Mouse (Mus musculus): ENCODE data around the gene Cacna1c.

DNA sequence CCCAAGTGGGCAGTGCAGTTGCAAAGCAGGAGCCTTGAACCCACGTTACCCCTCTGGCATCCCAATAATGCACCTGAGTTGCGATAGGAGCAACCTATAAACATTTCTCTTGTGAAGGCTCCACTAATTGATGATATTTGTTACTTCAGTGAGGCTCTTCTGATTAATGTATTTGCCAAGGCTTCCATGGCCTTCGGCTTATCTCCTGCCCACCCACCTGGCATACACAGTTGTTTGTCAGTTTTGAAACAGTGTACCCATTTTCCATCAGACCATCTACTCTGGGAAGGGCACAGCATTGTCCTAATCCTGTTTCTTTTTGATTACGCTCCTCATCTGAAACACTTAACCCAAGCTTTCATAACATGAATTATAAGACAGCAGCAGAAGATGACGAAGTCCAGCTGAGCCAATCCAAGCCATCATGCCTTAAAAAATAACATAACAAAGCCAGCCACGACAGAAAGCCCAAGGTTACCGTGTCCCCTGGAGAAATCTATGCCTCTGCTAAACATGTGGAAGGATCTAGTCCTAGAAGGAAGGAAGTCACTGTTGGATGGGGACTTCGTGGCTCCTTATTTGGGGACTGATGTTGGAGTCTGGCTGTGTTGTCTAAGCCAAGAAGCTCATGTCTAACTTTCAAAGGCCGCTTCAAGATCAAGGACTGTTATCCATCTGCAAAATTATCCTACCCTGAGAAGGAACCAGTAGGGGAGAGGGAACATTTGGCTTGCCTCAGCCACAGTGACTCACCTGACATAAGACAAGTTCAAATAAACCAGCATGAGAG lies 201.8 kb downstream of the Cacna1c start:
- no peak for TF ChIP-seq ZNF384 (IDR thresholded peaks at IDR 0.05; ENCODE audit: low read depth, low read length)
- no peak for TF ChIP-seq MAFK (IDR thresholded peaks at IDR 0.05; ENCODE audit: insufficient read depth, low read depth, low read length)
- TF ChIP-seq ZC3H11A (IDR thresholded peaks at IDR 0.05; ENCODE audit: borderline replicate concordance, low read depth, low read length), result no peak
- TF ChIP-seq CHD2 (IDR thresholded peaks at IDR 0.05; ENCODE audit: low read depth, low read length), result no peak
